Mouse (Mus musculus) frontal cortex, postnatal 25 days (tissue): ENCODE data around the gene AB124611.
A peak's percentile ranks its signal among the peaks of the same experiment; 100 is the strongest.
"Not testable (repeated sequence)": the region's sequence is repeated elsewhere in the genome, so short reads cannot be mapped to it uniquely, and the experiment has no call there.

Source experiments
- DNase-seq, 2 experiments: peaks; one replicate each; pipeline ENCODE4 v3.0.0; 2022; ENCODE audit warnings: low spot score in 2 of 2

Gene AB124611

GRCm38 (mm10) chr9:21565004-21565586 is 39.1 kb downstream of the AB124611 start:
- DNase-seq = no peak

- DNase-seq = no peak
Measured at GRCm38 (mm10) chr9:21566538-21566937, 40.6 kb downstream of the AB124611 start.

- DNase-seq = no peak
Measured at GRCm38 (mm10) chr9:21567051-21567450, 41.1 kb downstream of the AB124611 start.

- no peak for DNase-seq
Measured at GRCm38 (mm10) chr9:21568657-21569255, 42.8 kb downstream of the AB124611 start.

GRCm38 (mm10) chr9:21574012-21574801 is 48.2 kb downstream of the AB124611 start:
- no peak for DNase-seq

GRCm38 (mm10) chr9:21575253-21575652 is 49.3 kb downstream of the AB124611 start:
- DNase-seq = no peak

GRCm38 (mm10) chr9:21576286-21576685 is 50.3 kb downstream of the AB124611 start:
- no peak for DNase-seq

GRCm38 (mm10) chr9:21578226-21578625 is 52.2 kb downstream of the AB124611 start:
- DNase-seq = no peak

GRCm38 (mm10) chr9:21585401-21585800 is 59.4 kb downstream of the AB124611 start:
- DNase-seq = no peak

GRCm38 (mm10) chr9:21587678-21588349 is 61.8 kb downstream of the AB124611 start:
- DNase-seq = no peak

- no peak for DNase-seq
Measured at GRCm38 (mm10) chr9:21588350-21588749, 62.4 kb downstream of the AB124611 start.

GRCm38 (mm10) chr9:21589538-21589937 is 63.6 kb downstream of the AB124611 start:
- no peak for DNase-seq

GRCm38 (mm10) chr9:21591127-21591830 is 65.3 kb downstream of the AB124611 start:
- no peak for DNase-seq

- DNase-seq = no peak
Measured at GRCm38 (mm10) chr9:21591831-21592702, 66.1 kb downstream of the AB124611 start.

- peak; percentile 87 to 92 for DNase-seq
Measured at GRCm38 (mm10) chr9:21592703-21593121, 66.7 kb downstream of the AB124611 start, which contains the start of the genes Timm29 and Yipf2. TSS of gene Timm29 (plus strand) at chr9:21592722. TSS of gene Yipf2 (minus strand) at chr9:21592828.

GRCm38 (mm10) chr9:21593122-21593721 is 67.2 kb downstream of the AB124611 start:
- DNase-seq = peak in 1 of 2 experiments; percentile 55

- not testable (repeated sequence) for DNase-seq
Measured at GRCm38 (mm10) chr9:21594350-21594749, 68.4 kb downstream of the AB124611 start.

- DNase-seq = no peak
Measured at GRCm38 (mm10) chr9:21594838-21595237, 68.9 kb downstream of the AB124611 start.
